Mouse (Mus musculus) liver, embryonic 16.5 days (tissue): Measurements from ENCODE around the gene Ssh1. TPM values are rescaled to one million over a fixed set of nuclear protein-coding genes. Genes with fewer than 3 reads are reported as not detected.

Experiments used
- ATAC-seq: fragments of 200-750 bp; cut with Nextera tagmentation; 2 replicates; pipeline ENCODE4 v1.8.0; 2017; ENCODE audit warnings: low read depth, mild to moderate bottlenecking, moderate number of reproducible peaks, moderate library complexity
- H3K27ac ChIP-seq: fragments of 300-500 bp; sonication (generic); 2 replicates; pipeline ENCODE4 v1.5.1; 2014; ENCODE audit warnings: mild to moderate bottlenecking, low read length
- H3K27me3 ChIP-seq: fragments of 300-500 bp; sonication (generic); 2 replicates; pipeline ENCODE4 v1.6.1; 2014; ENCODE audit warnings: low read depth, low read length, mixed read lengths; ENCODE audit not compliant: control insufficient read depth, insufficient read depth
- H3K36me3 ChIP-seq: fragments of 300-500 bp; sonication (generic); 2 replicates; pipeline ENCODE4 v1.6.1; 2014; ENCODE audit warnings: mild to moderate bottlenecking; ENCODE audit not compliant: control insufficient read depth, insufficient read depth
- H3K4me1 ChIP-seq: fragments of 300-500 bp; sonication (generic); 2 replicates; pipeline ENCODE4 v1.6.1; 2014; ENCODE audit warnings: low read depth, low read length, mixed read lengths; ENCODE audit not compliant: control insufficient read depth
- H3K4me2 ChIP-seq: fragments of 300-500 bp; sonication (generic); 2 replicates; pipeline ENCODE4 v1.6.1; 2014; ENCODE audit warnings: low read depth, low read length, mixed read lengths
- H3K4me3 ChIP-seq: fragments of 300-500 bp; sonication (generic); 2 replicates; pipeline ENCODE4 v1.5.1; 2014; ENCODE audit warnings: low read depth, mild to moderate bottlenecking, low read length
- H3K9ac ChIP-seq: fragments of 300-500 bp; sonication (generic); 2 replicates; pipeline ENCODE4 v1.6.1; 2014; ENCODE audit warnings: low read depth, low read length
- H3K9me3 ChIP-seq: fragments of 300-500 bp; sonication (generic); replicated peaks from 2 replicates; pipeline ENCODE4 v1.6.1; 2016; ENCODE audit warnings: low read length; ENCODE audit not compliant: control insufficient read depth
- WGBS: fragments of 180-500 bp; shearing (Covaris S2); extraction: QIAGEN DNeasy Blood & Tissue Kit; methylation state at CpG from one replicate; pipeline ENCODE4 v1.1.7; 2014; ENCODE audit not compliant: insufficient replicate concordance; 5-methylcytosine and 5-hydroxymethylcytosine counted together
- polyA plus RNA-seq: library from polyadenylated mRNA; unstranded; fragments of >200 nt; fragmentation: Nextera tagmentation; extraction: Ambion mirVana; gene quantifications from 2 replicates; pipeline ENCODE4 v1.2.1, GENCODE M21; 2015

Ssh1 gene
- polyA plus RNA-seq, 1 experiment from 2014 or later: 6.8 TPM

- WGBS: 9% methylated on average over 11 of the region's 11 CpGs
- peak; percentile 81 for ATAC-seq
- Histone ChIP-seq H3K27ac (peak overlapping the region; percentile 81), H3K36me3 (peaks cover 43% of the 10 kb centered on the region), H3K9ac (peak overlapping the region; percentile 40), H3K4me3 (peak overlapping the region; percentile 20), H3K9me3 (no peaks in the 10 kb centered on the region), H3K4me1 (peaks cover 27% of the 10 kb centered on the region), H3K27me3 (no peaks in the 10 kb centered on the region), H3K4me2 (peak overlapping the region; percentile 44)
Observed at GRCm38 (mm10) chr5:113951693-113952071, 42.0 kb downstream of the Ssh1 start.

GRCm38 (mm10) chr5:113950786-113951692 is 42.7 kb downstream of the Ssh1 start:
- peak overlapping the region; percentile 81 for H3K27ac ChIP-seq
- H3K4me2 ChIP-seq: peak overlapping the region; percentile 44
- 50% methylated on average over 19 of the region's 19 CpGs for WGBS

GRCm38 (mm10) chr5:113950133-113950532 is 43.6 kb downstream of the Ssh1 start:
- H3K27me3 ChIP-seq: no peaks in the 10 kb centered on the region
- H3K9ac ChIP-seq: no peak overlapping the region
- 90% methylated on average over 17 of the region's 17 CpGs for WGBS
- H3K4me3 ChIP-seq: no peak overlapping the region
- peaks cover 27% of the 10 kb centered on the region for H3K4me1 ChIP-seq
- peaks cover 48% of the 10 kb centered on the region for H3K36me3 ChIP-seq
- no peak overlapping the region for H3K27ac ChIP-seq
- no peak for ATAC-seq
- H3K4me2 ChIP-seq: no peak overlapping the region
- H3K9me3 ChIP-seq: no peaks in the 10 kb centered on the region

More at GRCm38 (mm10) chr5:113950786-113951692, 42.7 kb downstream of the Ssh1 start:
- H3K27me3 ChIP-seq: no peaks in the 10 kb centered on the region
- peaks cover 48% of the 10 kb centered on the region for H3K36me3 ChIP-seq
- peaks cover 27% of the 10 kb centered on the region for H3K4me1 ChIP-seq
- H3K9ac ChIP-seq: peak overlapping the region; percentile 40
- ATAC-seq: peak; percentile 33
- H3K9me3 ChIP-seq: no peaks in the 10 kb centered on the region
- H3K4me3 ChIP-seq: no peak overlapping the region

GRCm38 (mm10) chr5:113947280-113947679 is 46.4 kb downstream of the Ssh1 start:
- no peak overlapping the region for H3K27ac ChIP-seq
- no peak for ATAC-seq
- H3K4me3 ChIP-seq: no peak overlapping the region
- no peaks in the 10 kb centered on the region for H3K27me3 ChIP-seq
- H3K4me1 ChIP-seq: peaks cover 17% of the 10 kb centered on the region
- peaks cover 62% of the 10 kb centered on the region for H3K36me3 ChIP-seq
- H3K9ac ChIP-seq: no peak overlapping the region
- H3K9me3 ChIP-seq: no peaks in the 10 kb centered on the region
- WGBS: 75% methylated on average over 2 of the region's 2 CpGs
- H3K4me2 ChIP-seq: no peak overlapping the region

GRCm38 (mm10) chr5:113945126-113945525 is 48.6 kb downstream of the Ssh1 start:
- H3K9ac ChIP-seq: no peak overlapping the region
- H3K4me3 ChIP-seq: no peak overlapping the region

GRCm38 (mm10) chr5:113943328-113943727 is 50.4 kb downstream of the Ssh1 start:
- no peak for ATAC-seq
- Histone ChIP-seq H3K9me3 (no peaks in the 10 kb centered on the region), H3K27me3 (no peaks in the 10 kb centered on the region), H3K36me3 (peaks cover 63% of the 10 kb centered on the region), H3K27ac (no peak overlapping the region), H3K9ac (no peak overlapping the region), H3K4me1 (no peaks in the 10 kb centered on the region), H3K4me2 (no peak overlapping the region), H3K4me3 (no peak overlapping the region)
- 90% methylated on average over 12 of the region's 12 CpGs for WGBS

More at GRCm38 (mm10) chr5:113945126-113945525, 48.6 kb downstream of the Ssh1 start:
- WGBS: 52% methylated on average over 6 of the region's 6 CpGs
- Histone ChIP-seq H3K4me1 (no peaks in the 10 kb centered on the region), H3K36me3 (peaks cover 74% of the 10 kb centered on the region), H3K27ac (peak overlapping the region; percentile 58; the same call in 1 of the 2 replicates), H3K27me3 (no peaks in the 10 kb centered on the region), H3K4me2 (no peak overlapping the region), H3K9me3 (no peaks in the 10 kb centered on the region)
- ATAC-seq: peak; percentile 47

- Histone ChIP-seq H3K9ac (no peak overlapping the region), H3K4me1 (no peaks in the 10 kb centered on the region), H3K9me3 (no peaks in the 10 kb centered on the region), H3K4me3 (no peak overlapping the region), H3K4me2 (no peak overlapping the region), H3K27ac (no peak overlapping the region), H3K27me3 (no peaks in the 10 kb centered on the region), H3K36me3 (peaks cover 59% of the 10 kb centered on the region)
- 78% methylated on average over 12 of the region's 12 CpGs for WGBS
- no peak for ATAC-seq
Observed at GRCm38 (mm10) chr5:113942580-113942979, 51.1 kb downstream of the Ssh1 start.

GRCm38 (mm10) chr5:113939263-113939900 is 54.3 kb downstream of the Ssh1 start:
- H3K4me1 ChIP-seq: peaks cover 3% of the 10 kb centered on the region; the same call in 1 of the 2 replicates
- H3K4me2 ChIP-seq: no peak overlapping the region
- no peak for ATAC-seq
- H3K4me3 ChIP-seq: no peak overlapping the region
- no peaks in the 10 kb centered on the region for H3K27me3 ChIP-seq
- no peak overlapping the region for H3K27ac ChIP-seq
- WGBS: 79% methylated on average over 12 of the region's 12 CpGs
- H3K36me3 ChIP-seq: peaks cover 39% of the 10 kb centered on the region
- H3K9ac ChIP-seq: no peak overlapping the region
- H3K9me3 ChIP-seq: no peaks in the 10 kb centered on the region

- Histone ChIP-seq H3K9ac (no peak overlapping the region), H3K4me2 (no peak overlapping the region), H3K27me3 (no peaks in the 10 kb centered on the region), H3K36me3 (peaks cover 27% of the 10 kb centered on the region), H3K4me3 (no peak overlapping the region), H3K9me3 (no peaks in the 10 kb centered on the region), H3K27ac (no peak overlapping the region), H3K4me1 (peaks cover 8% of the 10 kb centered on the region)
- 21% methylated on average over 7 of the region's 7 CpGs for WGBS
- 0 out of 2 replicates have a peak, but pooled peaks have one; percentile 15 for ATAC-seq
Observed at GRCm38 (mm10) chr5:113937650-113938049, 56.0 kb downstream of the Ssh1 start.
